Mouse (Mus musculus) liver, embryonic 14.5 days (tissue): ENCODE measurements around the gene 4931414P19Rik.

Experiments
- CTCF ChIP-seq: IDR thresholded peaks from 2 replicates; pipeline ENCODE4 v1.5.1; 2016; ENCODE audit warnings: antibody characterized with exemption, low read depth, control low read depth
- EP300 ChIP-seq: IDR thresholded peaks from 2 replicates; pipeline ENCODE4 v1.6.1; 2016; ENCODE audit warnings: antibody characterized with exemption, low read depth

GRCm38 (mm10) chr14:54616226-54616825 is 10.5 kb upstream of the 4931414P19Rik start:
- TF ChIP-seq CTCF (no peak), EP300 (no peak)
